Mouse (Mus musculus) kidney, adult 18-20 months (tissue): ENCODE measurements around the gene Anapc2.
"Not testable (repeated sequence)": the region's sequence is repeated elsewhere in the genome, so short reads cannot be mapped to it uniquely, and the experiment has no call there.

Source experiments
- DNase-seq: peaks from one replicate; pipeline ENCODE4 v3.0.0; 2021

Gene Anapc2

GRCm38 (mm10) chr2:25241438-25241775 lies 30.9 kb upstream of the Anapc2 start:
- DNase-seq: no peak

- no peak for DNase-seq
Measured at GRCm38 (mm10) chr2:25242101-25242506, 30.2 kb upstream of the Anapc2 start, which contains the start of the genes Rnf208 and Cysrt1. Gene Rnf208, plus strand, starts transcription at chr2:25242255. Gene Cysrt1, minus strand, starts transcription at chr2:25242452.

DNA sequence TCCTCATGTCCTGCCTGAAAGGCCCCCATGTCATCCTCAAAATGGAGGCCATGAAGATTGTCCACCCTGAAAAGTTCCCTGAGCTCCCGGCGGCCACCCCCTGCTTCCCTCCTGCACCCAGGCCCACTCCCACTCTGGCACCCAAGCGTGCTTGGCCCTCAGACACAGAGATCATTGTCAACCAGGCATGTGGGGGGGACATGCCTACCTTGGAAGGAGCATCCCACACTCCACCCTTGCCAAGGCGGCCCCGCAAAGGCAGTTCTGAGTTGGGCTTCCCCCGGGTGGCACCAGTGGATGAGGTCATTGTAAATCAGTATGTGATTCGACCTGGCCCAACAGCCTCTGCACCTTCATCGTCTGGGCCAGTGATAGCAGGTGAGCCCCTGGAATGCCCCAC lies 28.9 kb upstream of the Anapc2 start:
- DNase-seq: no peak

GRCm38 (mm10) chr2:25244144-25244543 lies 28.1 kb upstream of the Anapc2 start:
- DNase-seq: no peak

- DNase-seq: peak; percentile 36
Measured at GRCm38 (mm10) chr2:25246183-25247072, 25.9 kb upstream of the Anapc2 start, which contains the start of gene AL732309.1. Gene AL732309.1, minus strand, starts transcription at chr2:25246863.

DNA sequence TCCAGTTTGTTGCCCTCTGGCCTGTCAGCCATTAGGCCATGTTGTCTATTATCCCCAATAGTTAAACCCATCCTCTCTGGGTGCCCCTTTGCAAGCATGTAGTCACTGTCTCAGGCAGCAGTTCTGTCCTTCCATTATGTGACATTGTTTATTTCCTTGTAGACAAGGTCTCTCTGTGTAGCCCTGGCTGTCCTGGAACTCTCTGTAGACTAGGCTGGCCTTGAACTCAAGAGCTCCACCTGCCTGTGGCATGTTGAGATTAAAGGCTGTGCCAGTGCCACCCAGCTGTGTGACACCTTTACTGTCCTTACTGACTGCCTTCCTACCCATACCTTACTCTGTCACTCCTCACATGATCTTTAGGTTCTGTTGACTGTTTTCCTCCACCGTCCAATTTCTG lies 19.9 kb upstream of the Anapc2 start:
- DNase-seq: peak; percentile 52

GRCm38 (mm10) chr2:25255284-25255779 lies 16.9 kb upstream of the Anapc2 start, which contains the start of gene Tmem203:
Gene Tmem203, plus strand, starts transcription at chr2:25255439.
- DNase-seq: peak; percentile 92

DNA sequence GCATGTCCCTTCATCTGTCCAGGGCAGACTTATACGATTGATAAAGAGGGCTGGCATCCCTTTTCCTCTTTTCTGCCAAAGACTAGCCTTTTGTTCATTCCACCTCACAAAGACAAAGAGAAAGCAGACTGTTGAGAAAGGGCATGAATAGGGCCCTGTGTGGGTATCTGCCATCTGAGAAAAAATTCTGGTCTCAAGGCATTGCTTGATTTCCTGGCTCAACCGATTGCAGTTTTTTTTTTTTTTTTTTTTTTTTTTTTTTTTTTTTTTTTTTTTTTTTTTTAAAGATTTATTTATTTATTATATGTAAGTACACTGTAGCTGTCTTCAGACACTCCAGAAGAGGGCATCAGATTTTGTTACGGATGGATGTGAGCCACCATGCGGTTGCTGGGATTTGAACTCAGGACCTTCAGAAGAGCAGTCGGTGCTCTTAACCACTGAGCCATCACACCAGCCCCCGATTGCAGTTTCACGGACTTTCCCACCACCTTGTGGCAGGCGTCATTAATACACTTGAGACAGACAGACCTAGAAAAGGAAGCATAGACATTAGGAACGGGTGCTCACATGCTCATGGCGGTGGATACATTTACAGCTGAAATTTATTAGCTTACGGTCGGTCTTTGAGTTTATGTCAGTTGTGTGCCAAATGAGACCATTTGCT lies 15.7 kb upstream of the Anapc2 start:
- peak; percentile 51 for DNase-seq

- DNase-seq: not testable (repeated sequence)
Measured at GRCm38 (mm10) chr2:25257250-25257649, 15.0 kb upstream of the Anapc2 start.

DNA sequence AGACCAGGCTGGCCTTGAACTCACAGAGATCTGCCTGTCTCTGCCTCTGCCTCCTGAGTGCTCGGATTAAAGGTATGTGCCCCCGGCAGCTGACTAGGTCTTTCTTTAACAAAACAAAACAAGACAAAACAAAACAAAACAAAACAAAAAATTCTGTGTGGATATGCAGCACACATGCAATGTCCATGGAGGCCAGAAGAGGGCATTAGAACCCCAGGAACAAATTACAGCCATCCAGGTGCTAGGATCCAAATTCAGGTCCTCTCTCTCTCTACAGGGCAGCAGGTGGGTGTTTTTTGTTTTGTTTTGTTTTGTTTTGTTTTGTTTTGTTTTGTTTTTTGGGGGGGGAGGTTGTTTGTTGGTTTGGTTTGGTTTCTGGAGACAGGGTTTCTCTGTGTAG lies 13.4 kb upstream of the Anapc2 start:
- DNase-seq: no peak

DNA sequence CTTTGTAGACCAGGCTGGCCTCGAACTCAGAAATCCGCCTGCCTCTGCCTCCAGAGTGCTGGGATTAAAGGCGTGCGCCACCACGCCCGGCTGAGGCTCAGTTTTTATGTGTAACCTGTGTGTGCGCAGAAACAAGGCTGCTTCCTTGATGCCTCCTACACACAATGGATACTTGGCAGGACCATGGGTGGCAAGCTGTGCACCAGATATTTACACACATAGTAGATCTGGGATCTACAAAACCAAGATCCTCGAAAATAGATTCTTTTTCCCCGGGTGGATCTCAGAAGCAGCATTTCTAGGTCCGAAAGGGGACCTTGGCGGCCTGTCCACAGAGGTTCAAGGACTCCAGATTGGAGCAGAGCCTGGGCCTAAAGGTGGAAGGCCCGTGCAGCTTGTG lies 10.4 kb upstream of the Anapc2 start:
- no peak for DNase-seq

GRCm38 (mm10) chr2:25262291-25262767 lies 9.9 kb upstream of the Anapc2 start, which contains the start of gene Tprn:
Gene Tprn, plus strand, starts transcription at chr2:25262618.
- DNase-seq: peak; percentile 94

- peak; percentile 28 for DNase-seq
Measured at GRCm38 (mm10) chr2:25262795-25263622, 9.3 kb upstream of the Anapc2 start.

GRCm38 (mm10) chr2:25263623-25264285 lies 8.5 kb upstream of the Anapc2 start:
- DNase-seq: peak; percentile 19

GRCm38 (mm10) chr2:25264286-25264660 lies 8.0 kb upstream of the Anapc2 start:
- no peak for DNase-seq

GRCm38 (mm10) chr2:25264851-25265250 lies 7.4 kb upstream of the Anapc2 start:
- DNase-seq: peak; percentile 78

GRCm38 (mm10) chr2:25265897-25266656 lies 6.2 kb upstream of the Anapc2 start:
- DNase-seq: peak; percentile 64

DNA sequence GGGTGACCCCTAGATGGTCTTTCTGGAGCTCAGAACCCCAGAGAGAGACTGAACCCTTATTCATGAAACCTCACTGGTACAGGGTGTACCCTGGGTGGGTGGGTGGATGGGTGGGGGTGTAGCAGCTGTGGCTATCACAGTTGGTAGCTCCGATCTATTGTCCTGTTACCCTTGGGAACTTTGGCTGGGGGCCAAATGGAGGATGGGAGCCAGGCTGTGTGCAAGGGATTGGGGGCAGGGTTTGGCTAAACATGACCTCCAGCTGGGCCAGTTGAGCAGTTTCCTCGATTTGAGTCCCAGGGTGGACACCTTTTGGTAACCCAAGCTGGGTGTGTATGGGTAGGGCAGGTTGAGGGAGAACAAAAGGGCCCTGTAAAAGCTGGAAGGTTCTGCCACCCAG lies 5.6 kb upstream of the Anapc2 start:
- DNase-seq: peak; percentile 72

DNA sequence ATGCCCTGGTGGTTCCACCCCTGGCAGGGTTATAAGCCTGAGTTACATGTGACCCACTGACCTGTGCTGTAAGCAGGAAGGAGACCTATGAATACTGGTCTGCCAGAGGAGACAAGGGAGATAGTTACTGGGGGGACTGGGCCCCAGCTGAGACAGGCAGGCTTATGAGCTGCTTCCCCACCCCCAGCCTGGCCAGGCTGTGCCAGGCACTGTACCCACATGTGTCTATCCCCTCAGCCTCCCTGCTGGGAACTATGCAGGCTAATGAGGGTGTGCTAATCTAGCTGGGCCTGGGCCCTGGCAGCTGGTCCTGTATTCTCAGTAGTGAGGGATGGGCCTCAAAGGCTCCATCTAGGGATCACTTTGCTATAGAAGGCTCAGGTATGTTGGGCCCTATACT lies 5.0 kb upstream of the Anapc2 start:
- no peak for DNase-seq

DNA sequence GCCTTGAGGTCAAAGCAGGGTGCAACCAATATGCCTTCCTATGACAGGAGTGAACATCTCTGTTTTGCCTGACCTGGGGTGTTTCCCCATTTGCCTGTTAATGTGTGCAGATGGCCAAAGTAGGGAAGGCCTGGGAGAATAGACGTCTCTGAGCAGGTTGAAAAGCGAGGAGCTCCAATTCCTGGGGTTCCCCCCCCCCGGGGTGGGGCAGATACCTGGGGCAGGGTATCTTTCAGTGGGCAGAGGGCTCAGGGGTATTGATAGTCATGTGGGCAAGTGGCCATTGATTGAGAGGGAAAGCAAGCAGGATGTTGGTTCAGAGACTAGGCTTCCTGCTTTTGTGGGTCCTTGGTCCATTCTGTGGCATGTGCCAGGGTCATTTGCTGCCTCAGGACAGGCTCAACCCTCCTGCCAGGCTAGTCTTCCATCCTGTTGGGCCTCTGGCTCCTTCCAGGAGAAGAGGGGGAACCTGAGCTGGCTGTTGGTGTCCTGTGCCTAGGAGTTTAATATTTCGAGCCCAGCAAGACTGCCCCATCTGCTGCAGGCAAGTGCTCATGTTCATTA lies 4.5 kb upstream of the Anapc2 start:
- DNase-seq: no peak

DNA sequence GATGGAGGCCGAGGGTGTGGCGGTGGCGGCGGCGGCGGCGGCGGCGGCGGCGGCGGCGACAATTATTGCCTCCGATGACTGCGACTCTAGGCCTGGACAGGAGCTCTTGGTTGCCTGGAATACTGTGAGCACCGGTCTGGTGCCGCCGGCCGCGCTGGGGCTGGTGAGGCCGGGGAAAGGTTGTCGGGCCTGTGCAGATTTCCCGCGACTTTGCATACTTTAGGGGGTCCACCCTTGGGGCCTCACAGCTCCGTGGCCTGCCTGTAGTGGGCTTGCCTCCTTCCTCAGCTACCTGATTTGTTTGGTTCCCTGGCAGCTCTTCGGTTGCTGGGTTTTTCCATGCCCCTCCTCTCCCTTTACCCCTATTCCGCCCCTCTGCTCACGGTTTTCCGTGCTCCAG lies 237 bp downstream of the Anapc2 start:
- DNase-seq: no peak
